Mouse (Mus musculus) embryonic facial prominence, embryonic 11.5 days (tissue): ENCODE data around the gene Tradd. TPM values are rescaled to one million over a fixed set of nuclear protein-coding genes. Genes with fewer than 3 reads are reported as not detected.
A peak's percentile ranks its signal among the peaks of the same experiment; 100 is the strongest.

Experiments
- ATAC-seq: fragments of 200-750 bp; cut with Nextera tagmentation; replicated peaks from 2 replicates; pipeline ENCODE4 v1.8.0; 2017; ENCODE audit warnings: low read depth; ENCODE audit not compliant: insufficient number of reproducible peaks, low FRiP score, low TSS enrichment
- DNase-seq: peaks from one replicate; pipeline ENCODE4 v3.0.0-alpha.2; 2015; ENCODE audit warnings: low spot score
- H3K27ac ChIP-seq: fragments of 300-500 bp; sonication (generic); replicated peaks from 2 replicates; pipeline ENCODE4 v1.5.1; 2014; ENCODE audit warnings: mild to moderate bottlenecking, low read depth, low read length, control low read depth
- H3K27me3 ChIP-seq: fragments of 300-500 bp; sonication (generic); 2 replicates; pipeline ENCODE4 v1.6.1; 2014; ENCODE audit warnings: mild to moderate bottlenecking, low read length, moderate library complexity, mixed read lengths; ENCODE audit not compliant: control insufficient read depth, insufficient read depth
- H3K36me3 ChIP-seq: fragments of 300-500 bp; sonication (generic); replicated peaks from 2 replicates; pipeline ENCODE4 v1.6.1; 2014; ENCODE audit warnings: low read depth, mild to moderate bottlenecking, low read length, moderate library complexity, mixed read lengths; ENCODE audit not compliant: control insufficient read depth, insufficient read depth
- H3K4me1 ChIP-seq: fragments of 300-500 bp; sonication (generic); 2 replicates; pipeline ENCODE4 v1.6.1; 2014; ENCODE audit warnings: low read length, mixed read lengths; ENCODE audit not compliant: control insufficient read depth, insufficient read depth
- H3K4me2 ChIP-seq: fragments of 300-500 bp; sonication (generic); 2 replicates; pipeline ENCODE4 v1.6.1; 2014; ENCODE audit warnings: low read depth, mild to moderate bottlenecking, control low read depth, low read length, moderate library complexity
- H3K4me3 ChIP-seq: fragments of 300-500 bp; sonication (generic); 2 replicates; pipeline ENCODE4 v1.5.1; 2014; ENCODE audit warnings: low read depth, low read length, control low read depth
- H3K9ac ChIP-seq: fragments of 300-500 bp; sonication (generic); replicated peaks from 2 replicates; pipeline ENCODE4 v1.6.1; 2014; ENCODE audit warnings: mild to moderate bottlenecking, control low read depth, low read length
- H3K9me3 ChIP-seq: fragments of 300-500 bp; sonication (generic); replicated peaks from 2 replicates; pipeline ENCODE4 v1.6.1; 2016; ENCODE audit warnings: mild to moderate bottlenecking, low read length, inconsistent platforms, mixed read lengths; ENCODE audit not compliant: control insufficient read depth
- WGBS: fragments of 180-500 bp; shearing (Covaris S2); extraction: QIAGEN DNeasy Blood & Tissue Kit; methylation state at CpG from one replicate; pipeline ENCODE4 v1.1.7; 2014; 5-methylcytosine and 5-hydroxymethylcytosine counted together
- polyA plus RNA-seq: library from polyadenylated mRNA; unstranded; fragments of >200 nt; fragmentation: Nextera tagmentation; extraction: Ambion mirVana; gene quantifications from 2 replicates; pipeline ENCODE4 v1.2.1, GENCODE M21; 2014

The Tradd gene
- polyA plus RNA-seq, 1 experiment from 2014 or later: 14.0 TPM

GRCm38 (mm10) chr8:105254152-105254965 is 10.1 kb downstream of the Tradd start:
- under 1% methylated on average over 68 of the region's 74 CpGs for WGBS
- H3K36me3 ChIP-seq: peaks cover 2% of the 10 kb centered on the region; the same call in 1 of the 2 replicates
- no peak overlapping the region for H3K27ac ChIP-seq

GRCm38 (mm10) chr8:105253766-105254151 is 10.7 kb downstream of the Tradd start:
- peak; percentile 10; the same call in 1 of the 2 replicates for ATAC-seq
- Histone ChIP-seq H3K4me3 (peak overlapping the region; percentile 63), H3K9ac (peak overlapping the region; percentile 71; the same call in 1 of the 2 replicates)

More at GRCm38 (mm10) chr8:105254152-105254965, 10.1 kb downstream of the Tradd start:
- Histone ChIP-seq H3K9ac (peak overlapping the region; percentile 71), H3K4me3 (peak overlapping the region; percentile 63), H3K9me3 (no peaks in the 10 kb centered on the region), H3K27me3 (peaks cover 18% of the 10 kb centered on the region), H3K4me1 (peaks cover 5% of the 10 kb centered on the region; the same call in 1 of the 2 replicates), H3K4me2 (peak overlapping the region; percentile 99)
- ATAC-seq (peak; percentile 69), DNase-seq (peak; percentile 93)

GRCm38 (mm10) chr8:105252680-105253537 is 11.5 kb downstream of the Tradd start:
- Histone ChIP-seq H3K4me3 (no peak overlapping the region), H3K9ac (no peak overlapping the region), H3K4me2 (no peak overlapping the region), H3K9me3 (no peaks in the 10 kb centered on the region), H3K27me3 (peaks cover 4% of the 10 kb centered on the region), H3K27ac (no peak overlapping the region), H3K4me1 (peaks cover 5% of the 10 kb centered on the region; the same call in 1 of the 2 replicates), H3K36me3 (peaks cover 2% of the 10 kb centered on the region; the same call in 1 of the 2 replicates)
- WGBS: 82% methylated on average over 10 of the region's 10 CpGs
- ATAC-seq (no peak), DNase-seq (no peak)

More at GRCm38 (mm10) chr8:105253766-105254151, 10.7 kb downstream of the Tradd start:
- H3K36me3 ChIP-seq: peaks cover 2% of the 10 kb centered on the region; the same call in 1 of the 2 replicates
- H3K9me3 ChIP-seq: no peaks in the 10 kb centered on the region
- H3K4me1 ChIP-seq: peaks cover 5% of the 10 kb centered on the region; the same call in 1 of the 2 replicates
- H3K4me2 ChIP-seq: peak overlapping the region; percentile 99; the same call in 1 of the 2 replicates
- DNase-seq: no peak
- peaks cover 12% of the 10 kb centered on the region for H3K27me3 ChIP-seq
- no peak overlapping the region for H3K27ac ChIP-seq
- 43% methylated on average over 20 of the region's 20 CpGs for WGBS

- ATAC-seq (no peak), DNase-seq (no peak)
- H3K27ac ChIP-seq: no peak overlapping the region
- peaks cover 2% of the 10 kb centered on the region; the same call in 1 of the 2 replicates for H3K36me3 ChIP-seq
- peaks cover 5% of the 10 kb centered on the region; the same call in 1 of the 2 replicates for H3K4me1 ChIP-seq
- no peak overlapping the region for H3K4me2 ChIP-seq
- no peak overlapping the region for H3K9ac ChIP-seq
- 95% methylated on average over 6 of the region's 6 CpGs for WGBS
- no peaks in the 10 kb centered on the region for H3K9me3 ChIP-seq
- H3K27me3 ChIP-seq: 0 out of 2 replicates have a peak, but pooled peaks cover 3% of the 10 kb centered on the region
- H3K4me3 ChIP-seq: no peak overlapping the region
These were observed 12.5 kb downstream of the Tradd start for GRCm38 (mm10) chr8:105251954-105252353.

- WGBS: 98% methylated on average over 7 of the region's 7 CpGs
- H3K9me3 ChIP-seq: no peaks in the 10 kb centered on the region
- H3K4me1 ChIP-seq: no peaks in the 10 kb centered on the region
- no peak for ATAC-seq
- H3K9ac ChIP-seq: no peak overlapping the region
- no peak overlapping the region for H3K4me3 ChIP-seq
- DNase-seq: no peak
- no peak overlapping the region for H3K4me2 ChIP-seq
- no peaks in the 10 kb centered on the region; the same call in none of the 2 replicates for H3K36me3 ChIP-seq
- H3K27me3 ChIP-seq: no peaks in the 10 kb centered on the region
- H3K27ac ChIP-seq: no peak overlapping the region
These were observed 23.4 kb downstream of the Tradd start for GRCm38 (mm10) chr8:105241016-105241415.

- no peak for DNase-seq
- Histone ChIP-seq H3K27ac (no peak overlapping the region), H3K27me3 (no peaks in the 10 kb centered on the region), H3K4me1 (no peaks in the 10 kb centered on the region), H3K36me3 (no peaks in the 10 kb centered on the region; the same call in none of the 2 replicates), H3K4me2 (no peak overlapping the region), H3K9me3 (no peaks in the 10 kb centered on the region), H3K9ac (no peak overlapping the region), H3K4me3 (no peak overlapping the region)
- 90% methylated on average over 14 of the region's 14 CpGs for WGBS
- no peak for ATAC-seq
These were observed 26.8 kb downstream of the Tradd start for GRCm38 (mm10) chr8:105237442-105238142.

GRCm38 (mm10) chr8:105235206-105235605 is 29.2 kb downstream of the Tradd start:
- Histone ChIP-seq H3K9ac (no peak overlapping the region), H3K27ac (no peak overlapping the region), H3K36me3 (no peaks in the 10 kb centered on the region; the same call in none of the 2 replicates), H3K27me3 (no peaks in the 10 kb centered on the region), H3K4me1 (no peaks in the 10 kb centered on the region), H3K4me2 (no peak overlapping the region), H3K4me3 (no peak overlapping the region), H3K9me3 (no peaks in the 10 kb centered on the region)
- no peak for DNase-seq
- 61% methylated on average over 1 of the region's 1 CpGs for WGBS
- no peak for ATAC-seq
